Mouse (Mus musculus) embryonic facial prominence, embryonic 14.5 days (tissue): ENCODE results near the gene Syne4. TPM values are rescaled to one million over a fixed set of nuclear protein-coding genes. Genes with fewer than 3 reads are reported as not detected.

Experiments used
- ATAC-seq: fragments of 200-750 bp; cut with Nextera tagmentation; 2 replicates; pipeline ENCODE4 v1.8.0; 2017; ENCODE audit warnings: low read depth, moderate number of reproducible peaks, moderate TSS enrichment
- DNase-seq: peaks from one replicate; pipeline ENCODE4 v3.0.0-alpha.2; 2015; ENCODE audit warnings: low spot score
- H3K27ac ChIP-seq: fragments of 300-500 bp; sonication (generic); replicated peaks from 2 replicates; pipeline ENCODE4 v1.5.1; 2014; ENCODE audit warnings: low read depth, mild to moderate bottlenecking, low read length, moderate library complexity
- H3K27me3 ChIP-seq: fragments of 300-500 bp; sonication (generic); replicated peaks from 2 replicates; pipeline ENCODE4 v1.6.1; 2014; ENCODE audit warnings: low read length; ENCODE audit not compliant: control insufficient read depth, insufficient read depth
- H3K36me3 ChIP-seq: fragments of 300-500 bp; sonication (generic); 2 replicates; pipeline ENCODE4 v1.6.1; 2014; ENCODE audit warnings: low read length, mixed read lengths; ENCODE audit not compliant: control insufficient read depth, insufficient read depth
- H3K4me1 ChIP-seq: fragments of 300-500 bp; sonication (generic); 2 replicates; pipeline ENCODE4 v1.6.1; 2014; ENCODE audit warnings: antibody characterized with exemption, low read length; ENCODE audit not compliant: control insufficient read depth, insufficient read depth
- H3K4me2 ChIP-seq: fragments of 300-500 bp; sonication (generic); 2 replicates; pipeline ENCODE4 v1.6.1; 2014; ENCODE audit warnings: low read depth, mild to moderate bottlenecking, low read length, moderate library complexity, mixed read lengths
- H3K4me3 ChIP-seq: fragments of 300-500 bp; sonication (generic); 2 replicates; pipeline ENCODE4 v1.5.1; 2014; ENCODE audit warnings: low read depth, mild to moderate bottlenecking, low read length
- H3K9ac ChIP-seq: fragments of 300-500 bp; sonication (generic); 2 replicates; pipeline ENCODE4 v1.6.1; 2014; ENCODE audit warnings: low read depth, mild to moderate bottlenecking, low read length, moderate library complexity, mixed read lengths
- H3K9me3 ChIP-seq: fragments of 300-500 bp; sonication (generic); 2 replicates; pipeline ENCODE4 v1.6.1; 2016; ENCODE audit warnings: low read length; ENCODE audit not compliant: control insufficient read depth
- WGBS: fragments of 180-500 bp; shearing (Covaris S2); extraction: QIAGEN DNeasy Blood & Tissue Kit; methylation state at CpG from one replicate; pipeline ENCODE4 v1.1.7; 2014; 5-methylcytosine and 5-hydroxymethylcytosine counted together
- polyA plus RNA-seq: library from polyadenylated mRNA; unstranded; fragments of >200 nt; fragmentation: Nextera tagmentation; extraction: Ambion mirVana; gene quantifications from 2 replicates; pipeline ENCODE4 v1.2.1, GENCODE M21; 2014

Gene Syne4
- polyA plus RNA-seq, 1 experiment from 2014 or later, result 25.4 TPM

DNA sequence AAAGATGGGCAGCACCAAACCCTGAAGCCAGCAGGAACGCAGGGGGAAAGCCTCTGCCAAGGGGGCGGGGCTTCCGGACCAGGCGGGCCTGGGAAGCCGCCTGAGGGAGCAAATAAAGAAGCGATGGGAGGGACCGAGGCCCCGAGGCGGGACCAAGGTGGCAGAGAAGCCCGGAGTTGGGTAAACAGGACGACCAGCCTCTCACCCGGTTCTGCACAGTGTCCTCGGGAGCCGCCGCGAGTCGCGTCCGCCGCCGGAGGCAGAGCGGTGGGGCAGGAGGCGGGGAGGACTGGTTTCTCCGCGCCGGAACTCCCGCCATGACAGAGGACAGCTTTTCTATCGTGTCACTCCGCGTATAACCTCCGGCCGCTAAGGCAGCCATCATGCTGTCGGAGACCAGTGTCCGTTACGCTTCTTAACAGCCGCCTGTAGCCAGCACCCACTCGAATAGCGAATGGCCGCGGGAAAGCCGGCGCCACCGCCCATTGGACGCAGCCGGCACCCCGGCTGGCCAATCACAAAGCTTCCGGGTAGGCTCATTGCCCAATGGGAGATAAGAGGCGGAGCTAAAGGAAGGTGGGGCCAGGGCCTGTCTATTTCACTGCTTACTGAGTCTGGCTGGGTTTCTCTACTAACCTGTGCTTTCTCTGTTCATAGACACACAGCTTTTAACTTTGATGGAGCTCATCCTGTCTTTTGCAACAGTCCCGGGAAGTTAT is 34.5 kb upstream of the Syne4 start, which contains the start of the genes Thap8 and Wdr62:
TSS of gene Thap8 (plus strand) at position 144 of the 719 bp plus-strand sequence.
TSS of gene Wdr62 (minus strand) at position 469 of the 719 bp plus-strand sequence.
- Histone ChIP-seq H3K36me3 (no peaks in the 10 kb centered on the region), H3K4me3 (peak within 1 kb of the TSS; percentile 75), H3K4me1 (0 out of 2 replicates have a peak, but pooled peaks cover 4% of the 10 kb centered on the region), H3K27ac (peak within 1 kb of the TSS; percentile 95), H3K27me3 (no peaks in the 10 kb centered on the region), H3K9ac (peak within 1 kb of the TSS; percentile 66), H3K9me3 (no peaks in the 10 kb centered on the region), H3K4me2 (peak within 1 kb of the TSS; percentile 95)
- ATAC-seq (peak; percentile 96), DNase-seq (peak; percentile 97)
- WGBS, result under 1% methylated on average over 45 of the region's 49 CpGs

DNA sequence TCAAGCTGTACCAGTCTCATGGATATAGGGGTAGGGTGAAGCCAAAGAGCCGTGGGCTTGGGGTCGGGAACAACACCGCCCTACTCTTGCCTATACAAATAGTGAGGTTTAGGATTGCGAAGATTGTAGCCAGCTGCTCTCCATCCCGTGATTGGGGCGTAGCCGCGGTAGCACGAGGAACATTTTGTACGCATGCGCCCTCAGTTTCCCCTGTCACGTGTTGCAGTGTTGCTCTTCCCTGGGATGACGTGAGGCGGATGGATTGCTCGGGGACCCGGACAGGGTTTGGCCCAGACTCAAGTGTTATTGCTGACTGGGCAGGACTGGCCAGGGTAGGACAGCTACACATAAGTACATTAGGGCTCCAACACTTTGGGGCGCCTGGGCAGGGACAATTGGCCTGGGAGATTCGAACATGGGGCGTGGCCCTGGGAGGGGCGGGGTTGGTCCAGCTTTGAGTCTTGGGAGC is 33.9 kb upstream of the Syne4 start:
- peak overlapping the region; percentile 75 for H3K4me3 ChIP-seq
- peak overlapping the region; percentile 66 for H3K9ac ChIP-seq
- H3K9me3 ChIP-seq, result no peaks in the 10 kb centered on the region
- H3K27ac ChIP-seq, result peak overlapping the region; percentile 95
- no peaks in the 10 kb centered on the region for H3K27me3 ChIP-seq
- peak; percentile 96 for DNase-seq
- H3K4me1 ChIP-seq, result 0 out of 2 replicates have a peak, but pooled peaks cover 4% of the 10 kb centered on the region
- under 1% methylated on average over 19 of the region's 20 CpGs for WGBS
- H3K36me3 ChIP-seq, result no peaks in the 10 kb centered on the region
- ATAC-seq, result peak; percentile 85
- peak overlapping the region; percentile 95 for H3K4me2 ChIP-seq

DNA sequence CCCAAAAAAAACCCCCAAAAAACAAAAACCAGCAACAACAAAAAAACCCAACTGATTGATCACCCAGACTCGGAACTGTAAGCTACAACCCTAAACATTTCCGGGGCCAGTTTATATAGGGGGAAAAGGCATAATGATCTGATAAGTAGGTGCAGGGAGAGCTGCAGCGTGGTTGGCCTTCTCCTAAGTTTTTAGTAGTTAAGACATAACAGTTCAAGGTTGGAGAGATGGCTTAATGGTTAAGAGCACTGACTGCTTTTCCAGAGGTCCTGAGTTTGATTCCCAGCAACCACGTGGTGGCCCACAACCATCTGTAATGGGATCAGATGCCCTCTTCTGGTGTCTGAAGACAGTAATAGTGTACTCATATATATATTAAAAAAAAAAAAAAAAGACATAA is 33.1 kb upstream of the Syne4 start:
- Histone ChIP-seq H3K4me3 (peak overlapping the region; percentile 75; the same call in 1 of the 2 replicates), H3K4me1 (0 out of 2 replicates have a peak, but pooled peaks cover 4% of the 10 kb centered on the region), H3K27me3 (no peaks in the 10 kb centered on the region), H3K4me2 (peak overlapping the region; percentile 95; the same call in 1 of the 2 replicates), H3K36me3 (no peaks in the 10 kb centered on the region), H3K9me3 (no peaks in the 10 kb centered on the region), H3K27ac (no peak overlapping the region), H3K9ac (no peak overlapping the region)
- ATAC-seq, result no peak
- WGBS, result 75% methylated on average over 4 of the region's 4 CpGs
- DNase-seq, result no peak

DNA sequence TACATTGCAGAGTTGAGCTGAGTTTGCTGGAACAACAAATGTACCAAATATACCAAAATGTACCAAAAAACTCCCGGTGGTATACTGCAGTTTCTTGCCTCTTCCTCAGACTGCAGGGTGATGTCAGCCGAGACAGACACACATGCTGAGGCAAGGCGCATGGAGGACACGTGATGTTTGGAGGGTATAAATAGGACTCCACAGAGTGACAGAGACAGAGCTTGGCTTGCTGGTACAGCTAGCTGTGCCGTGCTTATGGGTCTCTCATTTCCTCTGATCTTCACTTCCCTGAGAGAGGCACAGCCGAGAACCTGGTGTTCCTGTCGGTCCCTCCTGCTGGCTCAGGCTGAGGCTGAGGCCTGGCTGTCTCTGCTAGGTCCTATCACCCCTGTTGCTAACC is 31.9 kb upstream of the Syne4 start:
- DNase-seq (no peak), ATAC-seq (no peak)
- Histone ChIP-seq H3K36me3 (no peaks in the 10 kb centered on the region), H3K9ac (no peak overlapping the region), H3K4me3 (no peak overlapping the region), H3K4me2 (no peak overlapping the region), H3K4me1 (0 out of 2 replicates have a peak, but pooled peaks cover 4% of the 10 kb centered on the region), H3K27me3 (no peaks in the 10 kb centered on the region), H3K27ac (no peak overlapping the region), H3K9me3 (no peaks in the 10 kb centered on the region)
- WGBS, result 81% methylated on average over 7 of the region's 7 CpGs

DNA sequence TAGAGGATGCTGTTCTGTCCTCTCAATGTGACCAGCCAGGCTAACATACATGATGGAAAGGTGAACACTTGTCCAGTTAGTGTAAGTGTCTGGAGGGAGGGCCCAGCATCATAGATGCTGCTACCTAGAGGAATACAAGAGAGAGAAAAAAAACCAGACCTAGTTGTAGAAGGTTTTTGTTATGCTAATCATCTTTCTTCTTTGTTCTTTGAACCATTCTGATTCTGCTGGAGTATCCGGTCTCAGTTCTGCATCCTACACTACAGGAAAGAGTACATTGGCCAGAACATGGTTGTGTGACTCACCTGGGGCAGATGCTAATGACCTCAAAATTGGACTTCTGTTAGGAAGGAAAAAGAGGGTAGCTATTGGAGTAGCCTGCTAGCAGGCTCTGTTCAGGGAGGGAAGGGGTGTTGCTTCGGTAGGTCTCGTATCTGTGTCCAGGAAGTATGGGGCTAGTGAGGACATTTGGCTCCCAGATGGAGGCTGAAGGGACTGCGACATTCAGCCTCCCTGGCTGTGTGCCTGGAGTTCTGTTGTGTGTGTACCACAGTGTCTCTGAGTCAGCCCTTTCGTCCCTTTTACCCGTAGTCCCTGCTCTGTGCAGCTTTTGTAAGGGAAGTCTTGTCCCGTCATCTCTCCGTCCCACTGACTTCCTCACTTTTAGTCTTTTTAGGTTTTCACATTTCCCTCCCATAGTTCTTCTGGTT is 27.8 kb upstream of the Syne4 start:
- 54% methylated on average over 8 of the region's 8 CpGs for WGBS
- H3K9ac ChIP-seq, result no peak overlapping the region

DNA sequence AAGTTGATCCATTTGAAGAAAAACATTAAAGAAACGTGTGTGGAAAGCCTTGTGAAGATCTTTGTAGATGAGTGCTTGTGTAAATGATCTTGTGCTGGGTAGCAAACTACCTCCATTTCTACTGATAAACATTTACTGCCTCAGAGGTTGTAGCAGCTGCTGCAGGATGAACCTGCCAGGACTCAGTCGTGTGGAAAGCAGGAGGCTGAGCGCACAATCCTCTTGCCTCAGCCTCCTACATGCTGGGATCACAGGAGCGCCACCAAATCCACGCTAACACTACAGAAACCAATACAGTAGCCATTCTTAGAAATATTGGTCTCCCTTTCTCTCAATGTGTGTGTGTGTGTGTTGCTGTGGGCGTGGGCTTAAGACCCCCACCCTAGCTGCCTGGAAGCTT is 26.6 kb upstream of the Syne4 start:
- no peaks in the 10 kb centered on the region for H3K36me3 ChIP-seq
- no peak overlapping the region for H3K4me2 ChIP-seq
- H3K9ac ChIP-seq, result no peak overlapping the region
- no peaks in the 10 kb centered on the region for H3K9me3 ChIP-seq
- H3K4me1 ChIP-seq, result peaks cover 5% of the 10 kb centered on the region
- WGBS, result 62% methylated on average over 6 of the region's 6 CpGs
- ATAC-seq (no peak), DNase-seq (no peak)
- H3K4me3 ChIP-seq, result no peak overlapping the region
- H3K27me3 ChIP-seq, result no peaks in the 10 kb centered on the region
- no peak overlapping the region for H3K27ac ChIP-seq

More for the DNA sequence above, 27.8 kb upstream of the Syne4 start:
- Histone ChIP-seq H3K36me3 (no peaks in the 10 kb centered on the region), H3K4me3 (no peak overlapping the region), H3K4me1 (peaks cover 5% of the 10 kb centered on the region; the same call in 1 of the 2 replicates), H3K27ac (no peak overlapping the region), H3K4me2 (no peak overlapping the region), H3K9me3 (no peaks in the 10 kb centered on the region), H3K27me3 (no peaks in the 10 kb centered on the region)
- ATAC-seq, result no peak
- peak; percentile 12 for DNase-seq

DNA sequence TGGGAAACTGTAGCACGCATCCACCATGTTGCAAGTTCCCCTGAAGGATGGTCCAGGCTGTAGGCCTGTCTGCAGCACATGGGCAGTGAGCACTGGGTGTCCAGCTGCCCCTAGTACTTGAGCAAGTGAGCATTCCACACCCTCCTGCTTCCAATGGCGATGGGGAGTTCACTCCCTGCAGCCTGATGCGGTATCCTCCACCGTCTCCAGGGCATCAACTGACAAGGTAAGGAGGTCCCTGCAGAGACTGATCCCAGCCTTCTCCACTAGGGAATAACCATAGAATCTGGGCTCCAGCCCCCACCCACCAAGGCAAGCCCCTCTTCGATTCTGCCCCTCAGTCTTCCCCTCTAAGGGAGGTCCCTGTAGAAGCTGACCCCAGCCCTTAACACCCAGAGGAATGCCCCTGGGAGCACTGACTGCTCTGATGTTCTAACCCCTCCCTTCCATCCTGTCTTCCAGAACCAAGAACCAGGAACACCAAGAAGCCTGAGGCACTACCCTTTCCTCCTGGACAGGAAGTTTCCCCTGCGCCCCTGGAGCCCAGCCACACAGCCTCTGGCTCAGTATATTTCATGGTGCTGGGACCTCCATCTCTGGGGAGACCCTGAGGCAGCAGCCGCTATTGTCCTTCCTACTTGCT is 25.4 kb upstream of the Syne4 start:
- Histone ChIP-seq H3K4me2 (no peak overlapping the region), H3K9me3 (no peaks in the 10 kb centered on the region), H3K36me3 (peaks cover 8% of the 10 kb centered on the region), H3K4me3 (no peak overlapping the region), H3K9ac (no peak overlapping the region), H3K27ac (0 out of 2 replicates have a peak overlapping the region, but pooled peaks have one; percentile 24), H3K27me3 (no peaks in the 10 kb centered on the region), H3K4me1 (peaks cover 5% of the 10 kb centered on the region)
- DNase-seq, result no peak
- 58% methylated on average over 7 of the region's 7 CpGs for WGBS
- no peak for ATAC-seq

DNA sequence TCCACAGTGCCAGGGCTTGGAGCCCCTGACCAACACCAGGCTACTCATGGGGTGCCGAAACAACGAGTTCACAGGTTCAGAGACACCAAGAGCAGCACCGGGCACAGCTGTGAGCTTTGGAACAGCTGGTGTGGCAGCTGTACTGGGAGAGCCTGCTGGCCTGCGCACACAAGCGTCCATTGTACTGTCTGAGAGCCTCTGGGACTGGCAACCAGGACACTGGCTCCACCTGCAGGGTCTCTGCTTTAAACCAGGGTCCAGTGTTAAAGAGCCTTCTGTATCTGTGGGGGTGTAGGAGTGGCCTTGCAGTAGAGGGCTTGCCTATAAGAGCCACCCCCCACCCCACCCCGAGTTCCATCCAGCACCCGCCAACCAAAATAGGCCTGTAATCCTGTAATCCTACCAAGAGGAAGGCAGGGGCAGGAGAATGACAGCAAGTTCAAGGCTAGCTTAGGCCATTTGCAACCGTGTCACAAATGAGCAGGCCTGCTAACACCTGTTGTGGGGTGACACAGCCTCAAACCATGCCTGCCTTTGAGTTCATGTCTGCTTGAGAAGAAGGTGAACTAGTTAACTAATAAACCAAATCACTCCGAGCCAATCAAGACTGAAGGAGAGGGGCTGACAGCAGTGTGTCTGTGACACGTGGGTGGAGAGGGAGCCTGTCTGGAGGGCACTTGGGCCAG is 24.8 kb upstream of the Syne4 start:
- Histone ChIP-seq H3K4me3 (no peak overlapping the region), H3K27me3 (no peaks in the 10 kb centered on the region), H3K4me2 (no peak overlapping the region), H3K27ac (0 out of 2 replicates have a peak overlapping the region, but pooled peaks have one; percentile 24), H3K4me1 (peaks cover 5% of the 10 kb centered on the region), H3K9me3 (no peaks in the 10 kb centered on the region), H3K9ac (no peak overlapping the region), H3K36me3 (peaks cover 15% of the 10 kb centered on the region)
- peak; percentile 82 for DNase-seq
- WGBS, result 38% methylated on average over 10 of the region's 10 CpGs
- ATAC-seq, result peak; percentile 80
